Mouse (Mus musculus): ENCODE measurements around the gene Ybx1. TPM values are rescaled to one million over a fixed set of nuclear protein-coding genes. Genes with fewer than 3 reads are reported as not detected.
A peak's percentile ranks its signal among the peaks of the same experiment; 100 is the strongest.
"Not testable (repeated sequence)": the region's sequence is repeated elsewhere in the genome, so short reads cannot be mapped to it uniquely, and the experiment has no call there.

Ybx1 gene
- total RNA-seq (2021) = 100 to 1,000 TPM; 178 to 187 TPM
- long read RNA-seq, experiment 1, transcript Ybx1-201 (8 exons, 1,628 nt) = major isoform, 102 of 151 reads
- long read RNA-seq, experiment 1, partial matches to known transcripts = 4 of 151 reads
- long read RNA-seq, experiment 1, other reads (novel, unspliced or antisense) = 45 of 151 reads
- long read RNA-seq, experiment 2, transcript Ybx1-201 (8 exons, 1,628 nt) = major isoform, 73 of 98 reads
- long read RNA-seq, experiment 2, partial matches to known transcripts = 5 of 98 reads
- long read RNA-seq, experiment 2, other reads (novel, unspliced or antisense) = 19 of 98 reads

DNA sequence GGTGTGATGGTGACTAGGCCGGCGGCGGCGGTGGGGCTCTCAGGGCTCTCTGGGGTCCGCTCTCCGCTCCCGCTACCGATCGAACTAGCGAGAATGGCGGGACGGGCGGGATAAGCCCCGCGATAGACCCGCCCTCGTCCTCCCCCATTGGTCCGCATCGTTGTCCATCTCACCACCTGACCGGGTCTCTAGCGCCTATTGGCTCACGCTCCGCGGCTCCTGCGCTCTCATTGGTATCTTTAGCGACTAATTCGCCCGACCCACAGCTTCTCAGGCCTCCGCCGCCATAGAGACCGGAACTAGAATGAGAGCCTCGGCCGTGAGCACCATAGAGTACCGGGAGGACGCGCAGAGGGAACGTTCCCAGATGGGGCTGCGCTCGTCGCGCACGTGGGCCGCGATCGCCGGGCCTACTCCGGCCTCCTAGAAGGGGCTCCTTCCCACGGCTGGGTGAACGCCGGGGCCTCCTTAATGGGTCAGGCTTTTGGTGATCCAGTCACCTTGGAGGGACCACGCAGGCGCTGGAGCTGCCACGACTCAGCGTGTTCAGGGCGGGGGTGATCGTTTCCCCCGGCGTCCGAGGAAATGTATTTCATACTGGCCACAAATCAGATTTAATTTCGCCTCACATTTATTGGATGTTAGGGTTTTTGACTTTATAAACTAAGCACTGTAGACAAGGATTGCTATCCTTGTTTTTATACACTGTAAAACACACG, at the start of gene Ybx1:
Gene Ybx1 (minus strand): TSS at position 190 of the 719 bp plus-strand sequence.
- DNase-seq (ENCODE audit: low spot score in 2 of 2) = peak; percentile 100

DNA sequence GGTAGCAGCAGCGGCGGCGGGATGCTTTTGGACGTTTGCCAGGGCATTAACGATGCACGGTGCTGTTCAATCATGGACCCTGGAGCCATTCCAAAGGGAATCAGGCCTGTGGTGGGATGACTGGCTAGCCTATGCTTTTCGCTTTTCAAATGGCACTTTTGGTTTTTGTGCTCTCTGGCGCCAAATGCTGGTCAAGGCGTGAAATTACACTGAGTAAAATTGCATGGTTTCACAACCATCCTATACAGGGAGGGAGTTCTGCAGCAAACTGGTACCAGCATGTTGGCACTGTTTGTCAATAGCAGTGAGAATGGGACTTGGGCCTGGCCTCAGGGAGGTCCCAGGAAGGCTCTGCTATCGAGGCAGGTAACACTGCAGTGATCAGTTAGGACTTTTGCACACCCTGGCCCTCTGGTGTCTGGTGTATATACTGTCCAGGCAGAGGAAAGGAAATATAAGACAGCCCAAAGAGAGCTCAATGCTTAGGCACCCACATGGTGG, 44.5 kb upstream of the Ybx1 start:
- DNase-seq (ENCODE audit: low spot score in 2 of 2) = peak; percentile 16 to 34

DNA sequence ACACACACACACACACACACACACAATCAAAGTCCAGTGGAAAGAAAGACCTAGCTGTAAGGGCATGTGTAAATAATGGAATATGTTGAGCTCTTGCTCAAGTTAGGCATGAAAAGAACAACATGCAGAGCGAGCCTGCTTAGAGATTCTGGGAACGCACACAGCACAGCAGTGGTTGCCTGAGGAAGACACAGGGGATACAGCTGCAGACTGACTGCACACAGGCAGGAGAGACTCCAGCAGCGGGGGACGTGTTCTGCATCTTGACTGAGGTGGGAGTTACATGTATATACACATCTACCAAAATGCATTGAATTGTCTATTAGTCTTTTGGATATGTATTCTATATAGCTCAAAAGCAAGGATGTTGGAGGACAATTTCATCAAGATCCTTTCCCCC, 44.0 kb upstream of the Ybx1 start:
- peak in 1 of 2 experiments; percentile 5 for DNase-seq (ENCODE audit: low spot score in 2 of 2)

DNA sequence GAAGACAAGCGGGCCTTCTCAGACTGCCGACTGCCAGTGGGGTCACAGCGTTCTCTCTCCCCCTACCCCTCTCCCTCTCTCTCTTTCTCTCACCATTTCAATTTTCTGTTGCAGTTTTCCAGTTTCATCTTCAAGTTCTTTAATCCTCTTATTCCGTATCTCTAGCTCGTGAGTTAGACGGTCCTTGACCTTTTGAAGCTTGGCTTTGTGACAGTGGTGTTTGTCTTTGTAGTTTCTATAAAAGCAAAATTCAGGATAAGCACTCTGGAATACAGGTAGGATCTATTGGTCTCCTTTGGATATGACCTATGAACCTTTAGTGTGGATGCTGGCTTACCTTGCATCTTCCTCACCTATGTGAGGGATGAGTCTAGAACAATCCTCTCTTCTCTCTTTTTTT, 39.1 kb upstream of the Ybx1 start:
- no peak for DNase-seq (ENCODE audit: low spot score in 2 of 2)

DNA sequence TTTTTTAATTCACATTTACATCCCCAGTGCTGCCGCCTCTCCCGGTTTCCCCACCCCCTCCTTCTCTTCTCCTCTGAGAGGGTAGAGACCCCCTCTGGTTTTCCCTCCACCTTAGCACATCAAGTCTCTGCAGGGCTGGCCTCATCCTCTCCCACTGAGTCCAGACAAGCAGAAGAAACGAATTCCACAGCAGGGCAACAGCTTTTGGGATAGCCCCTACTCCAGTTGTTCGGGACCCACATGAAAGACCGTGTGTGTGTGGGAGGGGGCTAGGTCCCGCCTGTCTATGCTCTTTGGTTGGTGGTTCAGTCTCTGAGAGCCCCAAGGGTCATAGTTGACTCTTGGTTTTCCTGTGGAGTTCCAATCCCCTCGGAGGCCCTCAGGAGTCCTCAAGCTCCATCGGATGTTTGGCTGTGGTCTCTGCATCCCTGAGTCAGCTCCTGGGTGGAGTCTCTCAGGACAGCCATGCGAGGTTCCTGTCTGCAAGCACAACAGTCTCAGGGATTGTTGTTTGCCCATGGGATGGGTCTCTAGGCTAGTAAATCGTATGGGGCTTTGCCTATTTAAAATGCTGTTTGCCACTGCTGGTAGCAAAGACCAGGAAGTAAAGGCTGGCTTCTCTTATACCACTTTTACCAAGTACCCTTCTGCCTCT, 26.6 kb upstream of the Ybx1 start:
- peak; percentile 2 to 3 for DNase-seq (ENCODE audit: low spot score in 2 of 2)

DNA sequence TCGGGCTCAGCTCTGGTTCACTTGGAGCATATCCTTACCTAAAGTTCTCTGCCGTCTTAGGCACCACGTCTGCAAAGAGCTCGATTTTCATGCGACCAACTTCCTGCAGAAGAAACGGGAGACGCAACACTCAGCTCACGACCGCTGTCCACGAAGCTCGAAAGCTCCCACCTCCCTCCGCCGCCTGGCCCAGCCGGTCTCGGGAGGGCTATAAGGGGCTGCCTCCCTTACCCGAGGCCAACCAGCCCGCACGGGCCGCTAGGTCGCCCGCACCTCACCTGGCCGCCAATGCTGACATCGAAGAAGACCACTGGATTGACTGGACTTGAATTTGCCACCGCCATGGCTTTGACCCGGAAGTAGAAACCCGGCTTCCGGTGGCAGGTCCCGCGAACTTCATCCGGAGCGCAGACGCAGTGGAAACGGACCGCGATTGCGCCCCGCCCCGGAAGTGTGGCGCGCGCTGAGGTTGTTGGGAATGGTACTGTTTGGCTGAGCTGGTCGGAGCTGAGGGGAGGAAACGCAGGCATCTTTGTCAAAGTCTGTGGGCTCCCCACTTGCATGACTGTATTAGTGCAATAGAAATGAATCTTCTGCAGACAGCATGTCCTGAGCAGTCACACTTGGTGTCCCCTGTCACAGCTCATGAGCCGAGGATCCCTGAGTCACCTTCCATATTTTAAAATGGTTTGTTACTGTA, 25.9 kb upstream of the Ybx1 start, which contains the start of gene Ppih:
Gene Ppih (minus strand): TSS at position 416 of the 700 bp plus-strand sequence.
- DNase-seq (ENCODE audit: low spot score in 2 of 2) = peak; percentile 96 to 97

DNA sequence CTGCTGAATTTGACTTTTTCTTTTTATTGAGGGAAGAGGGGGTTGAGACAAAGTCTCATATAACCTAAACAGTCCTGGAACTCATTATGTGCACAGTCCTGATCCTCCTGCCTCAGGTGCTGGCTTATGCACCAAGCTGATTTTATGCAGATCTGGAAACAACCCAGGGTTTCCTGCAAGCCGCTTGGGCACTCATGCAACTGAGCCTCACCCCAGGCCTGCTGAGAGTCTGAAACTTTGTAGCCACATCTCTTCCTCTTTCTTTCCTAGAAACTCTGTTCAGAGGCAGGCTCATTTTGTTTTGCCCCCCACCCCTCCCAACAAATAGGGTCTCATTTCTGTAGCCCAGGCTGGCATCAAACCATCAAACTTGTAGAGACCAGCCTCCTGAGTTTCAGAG, 19.4 kb upstream of the Ybx1 start:
- DNase-seq (ENCODE audit: low spot score in 2 of 2) = no peak

DNA sequence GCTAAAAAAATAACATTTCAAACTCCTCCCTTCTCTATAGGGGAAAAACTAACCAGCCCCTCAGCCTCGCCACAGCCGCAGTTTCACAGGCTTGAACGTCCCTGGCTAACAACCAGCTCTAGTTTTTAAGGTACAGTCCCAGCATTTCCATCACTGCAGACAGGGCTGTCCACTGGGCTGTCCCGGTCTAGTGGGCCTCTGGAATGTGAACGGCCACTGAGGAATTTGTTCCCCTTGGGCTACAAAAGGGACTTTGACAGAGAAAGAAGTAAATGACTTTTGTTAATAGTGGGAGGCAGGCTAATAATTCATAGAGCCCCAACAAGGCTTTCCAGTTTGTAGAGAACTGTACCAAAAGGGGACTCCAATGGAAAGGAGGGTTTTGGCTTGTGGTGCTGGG, 11.0 kb upstream of the Ybx1 start:
- DNase-seq (ENCODE audit: low spot score in 2 of 2) = no peak

DNA sequence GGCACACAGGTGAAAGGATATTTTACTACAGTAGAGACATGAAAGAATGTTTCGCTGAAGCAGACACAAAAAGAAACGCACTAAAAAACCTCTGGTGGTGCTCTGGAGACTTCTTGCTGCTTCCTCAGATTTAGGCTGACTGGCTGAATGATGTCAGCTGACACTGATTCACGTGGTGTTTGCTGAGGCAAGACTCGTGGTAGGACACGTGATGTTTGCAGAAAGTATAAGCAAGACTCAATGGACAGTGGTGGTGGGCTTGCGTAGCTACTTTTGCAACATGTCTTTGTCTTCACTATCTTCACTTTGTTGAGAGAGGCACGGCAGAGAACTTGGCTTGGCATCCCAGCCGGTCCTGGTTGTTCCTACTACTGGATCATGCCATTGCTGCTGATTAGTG, 8.9 kb upstream of the Ybx1 start:
- no peak for DNase-seq (ENCODE audit: low spot score in 2 of 2)

DNA sequence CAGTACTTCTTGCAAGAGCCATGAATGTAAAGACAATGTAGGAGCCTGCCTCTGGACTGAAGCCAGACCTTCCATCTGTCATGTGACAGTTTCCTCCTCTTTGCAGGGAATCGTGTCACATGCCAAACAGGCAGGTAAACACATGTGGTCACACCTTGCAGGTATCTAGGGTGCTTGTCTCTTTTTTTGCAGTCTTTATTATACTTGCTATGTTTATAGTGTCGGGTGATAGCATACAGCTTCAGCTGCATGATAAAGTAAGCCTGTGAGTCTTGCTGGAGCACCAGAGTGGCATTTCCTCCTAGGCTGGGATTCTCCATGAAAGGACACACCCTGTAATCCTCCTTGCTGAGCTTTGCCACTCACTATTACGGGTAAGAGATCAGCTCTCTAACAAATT, 7.4 kb upstream of the Ybx1 start:
- no peak for DNase-seq (ENCODE audit: low spot score in 2 of 2)

DNA sequence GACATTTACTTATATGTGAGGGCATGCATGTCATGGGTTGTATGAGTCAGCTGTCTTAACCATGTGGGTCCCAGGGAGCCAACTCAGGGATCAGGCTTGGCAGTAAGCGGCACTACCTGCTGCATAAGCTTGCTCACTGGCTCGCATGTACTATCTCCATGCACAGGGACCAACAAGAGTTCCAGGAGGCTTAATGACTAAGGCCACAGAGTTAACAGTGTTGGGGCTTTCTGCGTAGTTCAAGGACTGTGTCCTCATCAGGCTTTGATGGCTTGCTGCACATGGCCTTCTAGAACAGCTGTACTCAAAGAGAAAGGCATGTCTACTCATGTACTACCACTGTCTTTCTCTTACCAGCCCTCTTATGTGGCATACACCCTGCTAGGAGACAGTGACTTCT, 6.4 kb upstream of the Ybx1 start:
- no peak for DNase-seq (ENCODE audit: low spot score in 2 of 2)

DNA sequence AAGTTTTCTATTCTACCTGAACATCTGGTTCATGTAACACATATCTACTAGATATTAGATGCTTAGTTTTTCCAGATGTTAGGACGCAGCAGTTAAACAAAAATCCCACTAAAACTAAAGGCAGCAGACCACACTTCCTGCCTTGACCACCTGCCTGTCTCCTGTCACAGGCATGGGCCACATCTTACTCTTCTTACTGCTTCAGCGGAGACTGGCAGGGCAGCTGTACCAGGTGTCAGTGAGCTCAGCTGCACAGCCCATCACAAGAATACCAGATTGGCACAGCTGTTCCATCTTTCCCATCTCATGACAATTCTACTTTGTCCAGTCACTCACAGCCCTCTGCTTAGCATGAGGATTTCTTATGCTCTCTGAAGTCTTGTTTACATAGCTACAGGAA, 3.0 kb upstream of the Ybx1 start:
- DNase-seq (ENCODE audit: low spot score in 2 of 2) = no peak

DNA sequence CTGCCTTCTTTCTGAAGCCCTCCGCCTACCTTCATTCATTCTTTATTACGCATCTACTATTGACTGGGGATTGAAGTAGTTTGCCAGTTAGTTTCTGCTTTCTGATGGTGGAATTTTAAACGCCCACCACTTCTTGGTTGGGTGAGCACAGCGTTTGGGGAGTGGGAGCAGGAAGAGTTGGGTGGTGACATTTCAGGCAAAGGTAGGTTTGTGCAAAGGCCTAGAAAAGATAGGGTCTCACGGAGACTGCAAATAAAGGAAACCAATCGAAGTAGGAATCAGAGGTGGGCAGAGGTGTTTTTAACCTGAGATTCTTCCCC, 690 bp upstream of the Ybx1 start:
- no peak for DNase-seq (ENCODE audit: low spot score in 2 of 2)

DNA sequence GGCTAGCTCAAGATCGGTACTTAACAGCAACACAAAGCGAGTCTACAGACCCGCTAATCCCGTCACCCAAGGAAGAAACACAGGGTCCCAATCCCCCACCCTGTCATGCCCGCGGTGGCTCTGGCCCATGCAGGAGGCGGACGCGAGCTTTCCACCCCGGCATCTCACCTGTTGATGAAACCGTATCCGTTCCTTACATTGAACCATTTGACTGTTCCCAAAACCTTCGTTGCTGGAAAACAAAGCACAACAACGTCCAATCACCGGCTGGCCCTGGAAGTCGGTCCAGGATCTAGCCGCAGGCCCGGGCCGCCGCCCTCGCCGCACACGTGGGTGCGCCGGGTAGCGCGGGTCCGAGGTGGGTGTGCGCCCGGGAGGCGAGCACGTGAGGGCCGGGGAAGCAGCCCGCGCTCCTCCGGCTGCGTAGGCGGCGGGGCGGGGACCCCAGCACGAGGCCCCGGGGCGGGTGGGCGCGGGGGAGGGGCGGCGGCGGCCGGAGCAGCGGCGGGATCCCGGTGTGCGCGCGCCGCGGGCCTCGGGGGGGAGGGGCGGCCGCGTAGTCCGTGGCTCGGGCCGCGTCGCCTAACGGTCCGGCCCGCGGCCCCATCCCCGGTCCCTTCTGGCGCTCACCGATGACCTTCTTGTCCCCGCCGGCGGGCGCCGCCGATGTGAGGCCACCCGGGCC, 688 bp downstream of the Ybx1 start:
- peak; percentile 14 to 31 for DNase-seq (ENCODE audit: low spot score in 2 of 2)

DNA sequence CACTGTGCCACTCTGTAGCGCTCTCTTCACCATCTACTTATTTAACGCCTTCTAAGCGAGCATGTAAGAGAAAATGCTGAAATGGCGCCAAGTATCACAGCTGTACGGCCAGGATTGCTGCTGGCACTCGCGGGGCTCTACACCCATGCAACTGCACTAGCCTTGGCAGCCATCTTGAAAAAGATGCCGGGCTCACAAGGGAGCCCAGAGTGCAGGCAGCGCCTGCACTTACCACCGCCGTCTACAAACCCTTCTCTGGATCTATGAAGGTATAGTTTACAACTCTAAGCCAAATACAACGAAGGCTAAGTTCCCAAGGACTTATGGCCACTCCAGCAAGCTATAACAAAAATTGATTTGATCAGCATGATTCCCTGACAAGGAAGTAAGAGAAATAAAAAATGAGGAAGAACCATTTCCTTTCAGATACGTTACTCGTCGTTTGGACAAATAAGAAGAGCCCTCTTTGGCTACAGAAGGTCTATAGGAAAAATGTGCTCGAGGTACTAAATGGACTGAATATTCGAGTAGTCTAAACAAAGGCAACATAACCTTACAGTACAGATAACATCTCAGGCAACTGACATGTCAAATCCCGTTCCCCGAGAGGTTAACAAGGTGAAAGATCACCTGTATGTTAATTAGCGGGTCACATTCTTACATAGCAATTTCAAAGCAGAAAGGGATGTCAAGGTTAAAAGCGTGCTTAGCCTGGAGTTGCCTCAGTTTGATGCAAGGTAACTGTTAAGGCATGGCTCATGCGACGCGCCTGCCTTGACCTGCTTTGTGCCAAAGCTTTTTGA, 1.4 kb downstream of the Ybx1 start:
- peak; percentile 48 to 57 for DNase-seq (ENCODE audit: low spot score in 2 of 2)

DNA sequence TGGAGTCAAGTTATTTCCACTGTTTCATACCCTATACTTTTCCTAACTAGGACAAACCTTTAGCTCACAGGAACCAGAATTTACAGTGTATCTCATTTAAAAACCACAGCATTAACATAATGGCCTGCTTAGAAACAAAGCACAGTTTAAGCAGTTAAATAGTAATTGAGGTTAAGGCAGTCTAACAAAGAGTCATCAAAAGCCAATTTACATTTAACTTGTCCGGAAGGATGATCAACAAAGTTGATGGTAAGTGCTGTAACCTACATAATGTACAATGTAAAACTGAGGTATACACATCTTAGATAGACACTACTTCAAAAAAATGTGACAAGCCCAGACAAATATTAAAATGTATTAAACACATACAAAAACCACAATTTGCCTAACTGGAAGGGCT, 2.5 kb downstream of the Ybx1 start:
- DNase-seq (ENCODE audit: low spot score in 2 of 2) = no peak

DNA sequence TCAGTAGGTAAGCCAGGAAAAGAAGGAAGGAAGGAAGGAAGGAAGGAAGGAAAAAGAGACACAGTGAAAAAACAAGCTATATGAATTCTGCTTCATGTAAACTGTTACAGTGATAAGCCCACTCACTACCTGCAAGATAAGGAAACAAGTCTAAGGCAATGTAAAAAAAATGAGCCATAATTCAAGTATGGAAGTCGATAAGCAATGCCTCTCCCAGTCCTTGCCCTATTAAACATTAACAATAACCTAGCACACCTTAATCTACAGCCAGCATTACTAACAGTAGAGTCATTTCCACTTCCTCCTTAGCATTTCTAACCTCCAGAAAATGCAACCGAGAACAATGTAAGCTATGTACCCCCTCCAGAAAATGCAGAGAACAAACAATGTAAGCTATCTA, 9.1 kb downstream of the Ybx1 start:
- no peak for DNase-seq (ENCODE audit: low spot score in 2 of 2)

DNA sequence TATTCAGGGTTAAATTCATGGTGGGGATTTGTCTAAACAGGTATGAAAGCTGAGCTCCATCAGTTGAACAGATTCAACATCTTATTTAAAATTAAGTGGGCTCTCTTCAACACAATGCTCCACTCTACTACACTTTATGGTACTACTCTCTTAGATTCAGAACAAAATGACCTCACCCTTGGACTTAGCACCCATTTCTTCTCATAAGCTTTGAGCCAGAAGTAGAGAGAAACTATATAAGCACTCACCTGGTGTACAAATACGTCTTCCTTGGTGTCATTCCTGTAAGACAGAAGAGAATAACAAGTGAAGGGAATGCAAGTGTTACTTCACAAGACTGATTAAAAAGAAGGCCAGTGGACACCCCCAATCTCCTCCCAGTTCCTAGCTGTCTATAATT, 9.5 kb downstream of the Ybx1 start:
- no peak for DNase-seq (ENCODE audit: low spot score in 2 of 2)

DNA sequence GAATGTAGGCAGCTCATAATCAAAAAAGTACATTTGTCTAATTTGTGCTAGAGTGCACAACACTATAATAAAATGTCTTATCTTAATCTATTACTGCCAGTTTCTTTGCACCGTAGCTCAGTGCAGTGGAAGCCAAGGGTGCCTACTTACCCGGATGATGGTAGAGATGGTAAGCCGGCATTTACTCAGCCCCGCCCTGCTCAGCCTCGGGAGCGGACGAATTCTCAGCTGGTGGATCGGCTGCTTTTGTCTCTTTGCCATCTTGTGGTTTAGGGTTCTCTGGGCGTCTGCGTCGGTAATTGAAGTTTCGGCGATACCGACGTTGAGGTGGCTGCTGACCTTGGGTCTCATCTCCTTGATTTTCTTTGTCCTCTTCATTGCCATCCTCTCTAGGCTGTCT, 15.6 kb downstream of the Ybx1 start:
- not testable (repeated sequence) for DNase-seq (ENCODE audit: low spot score in 2 of 2)

DNA sequence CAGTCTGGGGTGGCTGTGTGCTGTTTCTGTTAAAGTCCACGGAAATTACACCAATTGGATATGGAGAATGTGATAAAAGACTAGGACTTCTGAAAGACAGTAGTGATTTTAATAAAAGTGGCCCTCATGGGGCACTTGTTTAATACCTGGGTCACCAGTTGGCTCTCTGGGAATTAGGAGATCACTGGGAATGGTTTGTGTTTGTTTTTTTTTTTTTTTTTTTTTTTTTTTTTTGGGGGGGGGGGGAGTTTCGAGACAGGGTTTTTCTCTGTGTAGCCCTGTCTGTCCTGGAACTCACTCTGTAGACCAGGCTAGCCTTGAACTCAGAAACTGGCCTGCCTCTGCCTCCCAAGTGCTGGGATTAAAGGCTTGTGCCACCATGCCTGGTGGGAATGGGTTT, 18.7 kb downstream of the Ybx1 start:
- no peak for DNase-seq (ENCODE audit: low spot score in 2 of 2)
